Mouse (Mus musculus): ENCODE measurements around the gene Gm30083.

Gene Gm30083

DNA sequence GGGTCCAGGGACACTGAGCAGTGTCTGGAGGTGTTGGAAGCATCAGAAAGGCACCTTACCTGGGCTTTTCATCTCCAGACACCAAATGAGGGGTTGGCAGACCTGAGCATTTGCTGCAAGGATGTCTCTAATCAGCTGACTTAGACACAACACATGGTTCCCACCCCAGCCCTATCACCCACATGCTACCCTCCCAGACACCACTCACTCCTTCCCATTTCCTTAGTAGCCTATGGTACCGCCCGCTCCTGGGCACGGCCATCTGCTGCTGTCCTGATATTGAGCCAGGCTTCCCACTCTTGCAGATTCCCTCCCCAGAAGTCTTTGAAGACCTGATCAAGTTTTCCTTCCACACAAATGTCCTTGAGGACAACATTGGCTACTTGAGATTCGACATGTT is 56.8 kb downstream of the Gm30083 start:
- DNase-seq, result no peak

DNA sequence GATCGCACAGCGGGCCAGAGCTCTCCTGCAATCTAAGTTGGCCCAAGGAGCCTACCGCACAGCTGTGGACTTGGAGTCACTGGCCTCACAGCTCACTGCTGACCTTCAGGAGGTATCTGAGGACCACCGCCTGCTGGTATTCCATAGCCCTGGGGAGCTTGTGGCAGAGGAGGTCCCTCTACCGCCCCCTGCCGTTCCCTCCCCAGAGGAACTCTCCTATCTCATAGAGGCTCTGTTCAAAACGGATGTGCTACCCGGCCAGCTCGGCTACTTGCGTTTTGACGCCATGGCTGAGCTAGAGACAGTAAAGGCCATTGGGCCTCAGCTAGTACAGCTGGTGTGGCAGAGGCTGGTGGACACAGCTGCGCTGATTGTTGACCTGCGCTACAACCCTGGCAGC is 58.9 kb downstream of the Gm30083 start:
- no peak for DNase-seq

GRCm38 (mm10) chr14:33953761-33954160 is 61.2 kb downstream of the Gm30083 start, which contains the start of gene Rbp3:
Rbp3 (plus strand) TSS chr14:33954003.
- no peak for DNase-seq

GRCm38 (mm10) chr14:33952233-33952981 is 62.6 kb downstream of the Gm30083 start:
- DNase-seq, result no peak

DNA sequence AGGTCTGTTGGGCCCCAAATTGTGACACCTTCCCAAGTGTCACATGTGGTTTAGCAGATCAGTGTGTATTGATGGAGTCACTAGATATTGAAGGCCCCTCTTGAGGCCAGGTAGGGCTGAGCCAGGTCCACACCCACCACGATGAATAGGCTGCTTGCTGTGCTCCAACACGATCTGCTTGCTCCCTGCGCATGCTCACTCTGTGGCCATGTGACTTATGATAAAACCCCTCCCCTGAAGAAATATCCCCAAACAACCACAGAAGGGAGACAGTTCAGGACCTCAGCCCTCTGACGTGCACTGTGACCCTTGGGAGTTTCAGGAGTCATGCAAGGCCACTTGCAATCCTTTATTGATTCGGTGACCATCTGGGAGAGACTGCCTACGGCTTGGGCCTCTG is 68.9 kb downstream of the Gm30083 start:
- no peak for DNase-seq

DNA sequence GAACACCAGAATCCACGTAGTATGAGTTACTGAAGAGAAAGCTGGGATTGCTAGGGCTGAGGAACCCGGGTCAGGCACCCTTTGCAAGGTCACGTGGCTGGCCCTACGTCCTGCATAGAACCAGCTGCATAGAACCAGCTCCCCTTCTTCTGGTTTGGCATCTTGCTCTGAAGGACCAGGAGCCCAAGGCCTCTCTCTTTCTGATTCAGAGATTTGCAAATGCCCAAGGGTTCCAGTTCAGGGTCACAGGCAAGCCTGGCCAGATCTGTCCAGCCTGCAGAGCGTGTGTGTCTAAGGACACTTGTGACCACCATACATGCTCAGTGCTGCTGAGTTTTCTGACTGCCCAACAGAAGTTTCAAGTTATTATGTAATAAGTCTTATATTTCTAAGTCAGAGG is 72.8 kb downstream of the Gm30083 start:
- DNase-seq, result no peak

DNA sequence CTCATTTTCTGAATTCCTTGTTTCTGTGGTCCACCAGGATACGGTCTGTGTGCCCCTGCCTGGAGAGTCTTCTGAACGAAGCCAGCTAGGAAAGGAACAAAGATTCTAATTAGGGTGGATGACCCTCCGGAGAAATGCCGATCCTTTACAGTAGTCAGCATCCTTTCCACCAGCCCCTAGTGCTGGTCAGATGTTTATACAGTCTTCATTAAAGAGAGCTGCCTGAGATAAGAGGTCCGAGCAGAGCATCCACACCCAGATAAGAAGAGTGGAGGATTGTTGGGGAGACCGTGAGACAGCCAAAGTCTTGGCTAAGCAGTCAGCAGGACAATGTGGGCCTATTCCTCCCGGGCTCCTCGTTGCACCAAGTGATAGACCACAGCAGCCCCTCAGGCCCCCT is 74.2 kb downstream of the Gm30083 start, which contains the start of gene Gdf2:
Gene Gdf2, plus strand, starts transcription at position 301 of the 400 bp plus-strand sequence.
- DNase-seq, result no peak

- peak; percentile 59 for DNase-seq
Measured at GRCm38 (mm10) chr14:33939117-33939516, 75.9 kb downstream of the Gm30083 start.

Measured in liver (tissue).